Mouse (Mus musculus): ENCODE data around the gene Soat1. TPM values are rescaled to one million over a fixed set of nuclear protein-coding genes. Genes with fewer than 3 reads are reported as not detected.
"Not testable (repeated sequence)": the region's sequence is repeated elsewhere in the genome, so short reads cannot be mapped to it uniquely, and the experiment has no call there.

Soat1 gene
- polyA plus RNA-seq, 1 experiment from 2014 or later = 34.4 TPM

DNA sequence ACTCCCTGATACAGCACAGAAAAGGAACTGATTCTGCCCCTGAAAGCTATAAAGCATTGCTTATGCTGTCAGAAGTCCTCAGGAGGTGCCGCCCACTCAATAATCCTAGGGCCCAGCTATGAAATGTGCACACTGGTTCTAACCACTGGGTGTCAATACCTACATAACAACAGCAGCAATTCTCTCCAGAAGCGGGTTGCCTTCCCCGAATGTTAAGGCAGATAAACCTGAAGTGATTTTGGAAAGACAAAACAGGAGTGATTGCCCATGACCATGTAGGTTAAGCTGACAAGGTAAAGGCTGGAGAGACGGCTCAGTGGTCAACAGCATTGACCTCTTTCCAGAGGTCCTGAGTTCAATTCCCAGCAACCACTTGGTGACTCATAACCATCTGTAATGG, 48.4 kb downstream of the Soat1 start:
- no peak for DNase-seq (ENCODE audit: low read depth, low spot score)
- H3K27me3 ChIP-seq = no peaks in the 10 kb centered on the region
- POLR2A ChIA-PET = no interaction called here
- no peak for ATAC-seq
- in situ Hi-C loops (cut with MboI; ENCODE audit: low pct_unique_long_range_greater_than_20kb) = no loop called here
- no peak for TF ChIP-seq CTCF (IDR thresholded peaks at IDR 0.05)
- CTCF ChIA-PET = no interaction called here

- CTCF ChIA-PET = no interaction called here
- POLR2A ChIA-PET = no interaction called here
- H3K27me3 ChIP-seq = no peaks in the 10 kb centered on the region
- TF ChIP-seq CTCF (IDR thresholded peaks at IDR 0.05) = no peak
- in situ Hi-C loops (cut with MboI; ENCODE audit: low pct_unique_long_range_greater_than_20kb) = loop anchor here (5.0 kb wide), 1 partner anchor 118 kb away; no protein-coding TSS in a partner anchor
- ATAC-seq (no peak), DNase-seq (ENCODE audit: low read depth, low spot score) (no peak)
These were observed 50.1 kb downstream of the Soat1 start for GRCm38 (mm10) chr1:156424054-156424453.

- ChIA-PET POLR2A (interaction anchor here (0.6 kb wide), 1 partner anchor 32 kb away, joined by 4 read pairs; no protein-coding TSS in a partner anchor), CTCF (no interaction called here)
- no peak for TF ChIP-seq CTCF (IDR thresholded peaks at IDR 0.05)
- no peaks in the 10 kb centered on the region for H3K27me3 ChIP-seq
- in situ Hi-C loops (cut with MboI; ENCODE audit: low pct_unique_long_range_greater_than_20kb) = loop anchor here (5.0 kb wide), 1 partner anchor 119 kb away; no protein-coding TSS in a partner anchor
- DNase-seq (ENCODE audit: low read depth, low spot score) (no peak), ATAC-seq (no peak)
These were observed 50.6 kb downstream of the Soat1 start for GRCm38 (mm10) chr1:156423493-156423892.

- ATAC-seq = no peak
- no peak for TF ChIP-seq CTCF (IDR thresholded peaks at IDR 0.05)
- CTCF ChIA-PET = interaction anchor here (1.6 kb wide), 1 partner anchor 32 kb away, joined by 3 read pairs; no protein-coding TSS in a partner anchor
These were observed 51.3 kb downstream of the Soat1 start for GRCm38 (mm10) chr1:156422856-156423255.

DNA sequence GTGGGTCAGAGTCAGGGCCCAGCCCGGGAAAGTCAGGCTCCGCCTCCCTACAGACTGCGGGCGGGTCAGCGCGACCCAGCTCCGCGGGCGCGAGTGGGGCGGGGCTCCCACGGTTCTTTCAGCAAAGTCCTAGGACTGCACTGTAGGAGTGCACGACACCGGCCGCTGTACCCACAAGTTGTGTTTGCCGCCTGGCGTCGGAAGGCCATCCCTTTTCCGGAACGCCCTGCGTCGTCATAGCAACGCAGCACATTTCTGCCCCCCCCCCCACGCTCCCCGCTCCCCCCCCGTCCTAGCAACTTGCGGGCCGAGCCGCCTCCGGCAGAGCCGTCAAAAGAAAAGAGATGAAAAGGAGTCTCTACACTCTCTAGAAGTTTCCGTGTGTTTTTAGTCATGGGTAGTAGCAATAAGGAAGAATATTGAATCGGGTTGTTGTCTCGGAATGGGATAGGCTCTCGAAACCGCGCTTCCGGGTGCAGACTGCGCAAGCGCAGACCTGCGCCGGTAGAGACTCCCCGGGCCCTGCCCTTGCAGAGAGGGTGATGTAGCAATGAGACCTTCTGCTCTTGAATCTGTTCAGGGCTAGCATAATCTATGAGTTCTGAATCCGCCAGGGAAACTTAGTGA, 53.3 kb downstream of the Soat1 start, which contains the start of gene Axdnd1:
Axdnd1 (minus strand) TSS at position 489 of the 627 bp plus-strand sequence.
- no peak for TF ChIP-seq CTCF (IDR thresholded peaks at IDR 0.05)
- POLR2A ChIA-PET = no interaction called here
- CTCF ChIA-PET = interaction anchor here (1.0 to 1.2 kb wide), 2 partner anchors 117 to 120 kb away, joined by 3 to 4 read pairs; no protein-coding TSS in a partner anchor
- no peak for DNase-seq (ENCODE audit: low read depth, low spot score)
- no peaks in the 10 kb centered on the region for H3K27me3 ChIP-seq
- in situ Hi-C loops (cut with MboI; ENCODE audit: low pct_unique_long_range_greater_than_20kb) = loop anchor here (5.0 kb wide), 1 partner anchor 122 kb away; no protein-coding TSS in a partner anchor
- ATAC-seq = peak; percentile 74

More at GRCm38 (mm10) chr1:156422856-156423255, 51.3 kb downstream of the Soat1 start:
- no peaks in the 10 kb centered on the region for H3K27me3 ChIP-seq
- POLR2A ChIA-PET = interaction anchor here (0.6 kb wide), 1 partner anchor 32 kb away, joined by 4 read pairs; no protein-coding TSS in a partner anchor
- DNase-seq (ENCODE audit: low read depth, low spot score) = no peak
- in situ Hi-C loops (cut with MboI; ENCODE audit: low pct_unique_long_range_greater_than_20kb) = loop anchor here (5.0 kb wide), 1 partner anchor 119 kb away; no protein-coding TSS in a partner anchor

DNA sequence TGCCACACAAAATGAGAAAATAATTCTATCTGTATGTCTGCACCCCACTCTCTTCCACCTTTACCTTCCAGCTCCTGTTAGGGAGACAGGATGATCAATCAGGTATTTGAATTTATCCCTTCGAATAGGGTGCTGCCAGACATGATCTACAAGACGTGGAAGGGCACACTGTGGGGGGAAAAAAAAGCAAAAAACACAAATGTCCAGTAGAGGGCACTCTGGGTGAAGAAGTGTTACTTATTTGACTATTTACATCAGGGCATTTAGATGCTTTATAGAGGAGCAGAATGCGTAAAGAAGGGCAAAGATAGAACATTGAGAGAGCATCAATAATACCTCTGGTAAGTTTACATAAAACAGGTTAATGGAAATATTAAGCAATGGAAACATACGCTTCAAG, 56.0 kb downstream of the Soat1 start:
- ATAC-seq (no peak), DNase-seq (ENCODE audit: low read depth, low spot score) (no peak)
- ChIA-PET CTCF (interaction anchor here (0.8 to 1.2 kb wide), 4 partner anchors 14 to 123 kb away, joined by 3 read pairs; no protein-coding TSS in a partner anchor), POLR2A (interaction anchor here (0.7 kb wide), 1 partner anchor 333 kb away, joined by 3 read pairs; no protein-coding TSS in a partner anchor)
- in situ Hi-C loops (cut with MboI; ENCODE audit: low pct_unique_long_range_greater_than_20kb) = no loop called here
- H3K27me3 ChIP-seq = no peaks in the 10 kb centered on the region
- peak; percentile 66 for TF ChIP-seq CTCF (IDR thresholded peaks at IDR 0.05)

- no peaks in the 10 kb centered on the region for H3K27me3 ChIP-seq
- ChIA-PET CTCF (no interaction called here), POLR2A (no interaction called here)
- in situ Hi-C loops (cut with MboI; ENCODE audit: low pct_unique_long_range_greater_than_20kb) = no loop called here
- no peak for ATAC-seq
- no peak for DNase-seq (ENCODE audit: low read depth, low spot score)
- no peak for TF ChIP-seq CTCF (IDR thresholded peaks at IDR 0.05)
These were observed 65.6 kb downstream of the Soat1 start for GRCm38 (mm10) chr1:156408521-156408920.

DNA sequence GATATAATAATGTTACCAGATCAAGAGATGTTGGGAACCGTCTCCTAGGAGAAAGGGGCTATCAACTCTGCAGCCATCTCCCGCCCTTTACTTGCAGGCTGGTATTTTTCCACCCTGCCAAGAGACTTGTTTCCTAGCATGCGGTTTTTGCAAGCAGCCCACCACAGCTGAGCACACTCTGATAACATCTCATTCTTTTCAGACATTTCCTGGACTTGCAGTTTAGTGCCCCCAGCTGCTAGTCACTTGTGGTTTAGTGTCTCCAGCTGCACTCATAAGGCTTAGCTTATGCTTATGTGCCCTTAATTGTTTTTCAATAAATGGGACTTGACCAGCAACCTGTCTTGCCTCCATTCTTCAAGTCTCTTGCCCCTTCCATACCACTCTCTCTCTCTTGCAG, 66.1 kb downstream of the Soat1 start:
- CTCF ChIA-PET = no interaction called here
- in situ Hi-C loops (cut with MboI; ENCODE audit: low pct_unique_long_range_greater_than_20kb) = no loop called here
- TF ChIP-seq CTCF (IDR thresholded peaks at IDR 0.05) = no peak

DNA sequence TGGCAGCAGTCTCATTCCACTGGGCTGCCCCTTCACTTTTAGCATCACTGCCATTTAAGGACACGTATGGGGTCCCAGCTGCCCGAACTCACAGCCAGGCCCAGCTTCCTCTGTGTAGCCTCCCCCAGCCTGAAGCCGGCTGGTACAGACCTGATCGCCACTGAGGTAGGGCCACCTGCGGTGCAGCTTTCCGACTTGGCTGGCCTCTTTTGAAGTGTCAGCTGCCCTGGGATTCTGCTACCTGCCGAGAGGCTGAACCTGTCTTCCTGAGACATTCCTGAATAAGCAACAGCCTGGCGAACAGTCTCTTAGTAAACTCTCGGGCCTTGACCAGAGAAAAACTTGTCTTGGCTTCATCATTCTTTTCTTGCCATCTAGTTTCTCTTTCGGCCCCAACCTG, 70.9 kb downstream of the Soat1 start:
- CTCF ChIA-PET = no interaction called here
- ATAC-seq (no peak), DNase-seq (ENCODE audit: low read depth, low spot score) (no peak)
- no peaks in the 10 kb centered on the region for H3K27me3 ChIP-seq
- TF ChIP-seq CTCF (IDR thresholded peaks at IDR 0.05) = no peak
- POLR2A ChIA-PET = no interaction called here
- in situ Hi-C loops (cut with MboI; ENCODE audit: low pct_unique_long_range_greater_than_20kb) = no loop called here

More for the DNA sequence above, 66.1 kb downstream of the Soat1 start:
- DNase-seq (ENCODE audit: low read depth, low spot score) (no peak), ATAC-seq (no peak)
- POLR2A ChIA-PET = no interaction called here
- no peaks in the 10 kb centered on the region for H3K27me3 ChIP-seq

DNA sequence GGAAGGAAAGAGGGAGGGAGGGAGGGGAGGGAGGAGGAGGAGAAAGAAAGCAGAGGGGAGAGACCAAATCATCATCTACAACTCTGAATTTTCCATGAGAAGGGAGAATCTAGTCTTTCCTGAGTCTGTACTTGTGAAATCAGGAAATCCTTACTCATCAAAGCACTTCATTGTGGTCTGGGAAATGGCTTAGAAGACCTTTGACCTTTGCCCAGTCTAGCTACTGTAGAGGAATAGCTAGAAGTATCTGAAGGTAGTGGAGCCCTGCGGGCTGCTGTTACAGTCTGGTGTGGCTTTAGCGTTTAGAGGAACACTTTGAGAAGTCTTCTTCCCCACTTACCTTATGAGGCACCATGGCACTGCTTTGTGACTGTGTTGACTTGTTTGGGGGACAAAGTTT, 71.6 kb downstream of the Soat1 start:
- DNase-seq (ENCODE audit: low read depth, low spot score) = no peak
- no peak for ATAC-seq
- no peak for TF ChIP-seq CTCF (IDR thresholded peaks at IDR 0.05)
- CTCF ChIA-PET = no interaction called here
- H3K27me3 ChIP-seq = no peaks in the 10 kb centered on the region
- in situ Hi-C loops (cut with MboI; ENCODE audit: low pct_unique_long_range_greater_than_20kb) = no loop called here
- POLR2A ChIA-PET = no interaction called here

GRCm38 (mm10) chr1:156400159-156400558, 74.0 kb downstream of the Soat1 start:
- H3K27me3 ChIP-seq; CTCF ChIA-PET; ATAC-seq; DNase-seq (ENCODE audit: low read depth, low spot score); in situ Hi-C loops (cut with MboI; ENCODE audit: low pct_unique_long_range_greater_than_20kb); POLR2A ChIA-PET: not testable (repeated sequence)

All from Patski (cell line).